Mouse (Mus musculus): Measurements from ENCODE around the gene Elp6.

The Elp6 gene

DNA sequence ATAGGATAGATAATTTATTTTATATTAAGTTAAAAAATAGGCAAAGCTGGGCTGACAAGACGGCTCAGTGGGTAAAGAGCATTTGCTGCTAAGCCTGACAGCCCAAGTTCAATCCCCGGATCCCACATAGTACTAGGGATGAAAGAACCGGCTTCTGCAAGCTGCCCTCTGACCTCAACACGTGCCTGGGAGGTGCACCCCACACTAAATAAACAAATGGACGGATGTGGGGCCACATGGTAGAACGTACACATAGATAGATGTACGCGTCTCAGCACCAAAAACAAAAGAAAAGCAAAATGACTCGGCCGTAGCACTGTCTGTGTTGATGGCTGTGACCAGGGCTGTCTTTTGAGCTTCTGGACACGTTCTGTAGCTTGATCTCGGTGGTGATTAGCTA is 56.3 kb downstream of the Elp6 start:
- no peak for DNase-seq (ENCODE audit: low read depth)

DNA sequence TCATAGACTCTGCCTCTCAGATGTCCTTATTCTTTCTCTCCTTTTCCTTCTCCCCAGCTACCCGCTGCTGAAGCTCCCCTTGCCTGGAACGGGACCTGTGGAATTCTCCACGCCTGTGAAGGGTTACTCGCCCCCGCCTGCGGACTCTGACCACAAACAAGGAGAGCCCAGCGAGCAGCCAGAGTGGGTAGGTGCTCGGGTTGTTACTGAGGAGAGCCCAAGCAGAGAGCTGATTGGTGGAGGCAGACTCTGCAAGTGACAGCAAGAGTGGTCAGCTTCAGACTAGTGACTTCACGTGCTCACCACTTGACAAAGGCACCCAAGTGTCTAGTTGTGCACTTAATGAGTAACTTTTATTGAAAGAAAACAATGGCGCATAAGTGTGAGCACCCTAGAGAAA is 57.4 kb downstream of the Elp6 start:
- DNase-seq (ENCODE audit: low read depth), result no peak

DNA sequence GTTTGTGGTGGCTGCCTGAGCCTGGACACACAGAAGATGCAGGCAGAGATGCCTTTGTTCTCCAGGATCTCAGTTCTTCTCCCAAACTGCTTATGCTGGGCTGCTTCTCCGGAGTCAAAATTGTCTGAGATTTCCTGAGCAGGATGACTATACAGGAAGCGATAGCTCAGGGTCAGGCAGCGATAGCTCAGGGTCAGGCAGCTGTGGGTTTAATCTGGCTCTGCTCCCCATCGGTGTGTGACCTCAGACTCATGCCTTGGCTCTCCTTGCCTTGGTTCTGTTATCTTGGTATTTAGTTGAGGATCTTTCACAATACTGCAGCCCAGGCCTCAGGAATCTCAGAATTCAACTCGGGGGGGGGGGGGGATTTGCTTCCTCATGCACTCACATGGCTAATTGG is 61.8 kb downstream of the Elp6 start:
- peak; percentile 85 for DNase-seq (ENCODE audit: low read depth)

DNA sequence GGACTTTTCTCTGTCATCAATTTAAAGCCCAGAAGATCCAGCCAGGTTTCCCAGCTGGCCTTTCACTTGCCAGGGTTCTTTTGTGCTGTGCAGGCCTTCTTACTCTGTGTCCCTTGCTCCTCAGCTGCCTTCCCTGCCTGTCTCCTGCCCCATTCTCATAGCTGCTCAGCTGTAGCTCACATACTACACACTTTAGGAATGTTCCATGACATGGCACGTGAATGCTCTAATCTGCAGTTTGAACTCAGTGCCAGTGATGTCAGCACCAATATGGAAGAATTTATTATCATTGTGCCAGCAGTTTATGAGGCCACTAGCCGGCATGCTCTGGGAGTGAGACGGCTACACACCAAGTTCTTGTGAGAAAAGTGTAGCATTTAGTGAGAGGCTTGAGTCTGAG is 64.9 kb downstream of the Elp6 start:
- peak; percentile 68 for DNase-seq (ENCODE audit: low read depth)

Data from NIH3T3 (cell line).